Mouse (Mus musculus) heart, adult 2 months (tissue): ENCODE measurements around the gene Ceacam18.

Experiments
- CTCF ChIP-seq: fragments of 200-600 bp; IDR thresholded peaks from 2 replicates; pipeline ENCODE4 v1.8.1; 2022; ENCODE audit warnings: antibody characterized with exemption, mild to moderate bottlenecking, moderate library complexity
- EP300 ChIP-seq: fragments of 200-500 bp; IDR thresholded peaks from 2 replicates; pipeline ENCODE4 v1.6.1; 2011; ENCODE audit warnings: low read depth, low read length, control low read depth; ENCODE audit not compliant: insufficient read depth
- POLR2A ChIP-seq: fragments of 200-500 bp; IDR thresholded peaks from 2 replicates; pipeline ENCODE4 v1.6.1; 2011; ENCODE audit warnings: mild to moderate bottlenecking, low read depth, low read length, control low read depth; ENCODE audit not compliant: insufficient read depth

- TF ChIP-seq POLR2A (no peak), CTCF (no peak), EP300 (no peak)
Observed at GRCm38 (mm10) chr7:43625065-43625464, 9.4 kb upstream of the Ceacam18 start.
